Mouse (Mus musculus) adrenal gland, postnatal 14 days (tissue): ENCODE data around the gene Strbp. TPM values are rescaled to one million over a fixed set of nuclear protein-coding genes. Genes with fewer than 3 reads are reported as not detected.

Source experiments
- DNase-seq: peaks from one replicate; pipeline ENCODE4 v3.0.0; 2021; ENCODE audit warnings: mixed read lengths
- total RNA-seq: library from RNA; stranded (reverse); gene quantifications from 2 replicates; pipeline ENCODE4 v1.2.3, GENCODE M21; 2021

Gene Strbp
- total RNA-seq, 1 experiment from 2014 or later, result 43.6 TPM

DNA sequence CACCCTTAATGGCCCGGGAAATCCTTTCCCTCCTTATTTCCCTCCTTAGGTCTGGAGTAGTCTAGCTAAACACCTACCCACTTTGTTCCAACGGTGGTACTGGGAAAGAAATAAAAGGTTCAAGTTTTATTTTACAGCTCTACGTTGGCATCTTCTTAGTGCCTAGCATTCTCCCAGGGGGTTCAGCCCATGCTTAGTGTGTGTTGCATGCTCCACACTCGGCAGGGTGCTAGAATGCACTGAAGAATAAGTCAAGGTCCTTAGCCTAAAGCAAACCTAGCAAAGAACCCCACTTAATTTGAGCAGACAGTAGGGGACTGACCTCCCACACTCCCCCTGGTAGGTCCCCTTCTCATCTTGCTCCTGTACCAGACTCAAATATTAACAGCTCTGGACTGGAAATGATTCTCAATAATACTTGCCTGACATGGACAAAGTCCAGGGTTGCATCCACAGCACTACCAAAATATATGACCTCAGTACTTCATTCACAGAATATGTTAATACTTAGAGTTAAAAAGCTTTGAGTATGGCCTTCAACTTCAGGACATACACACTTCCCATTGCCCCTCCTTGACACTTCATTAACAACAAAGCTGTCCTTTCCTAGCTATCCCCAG is 592 bp upstream of the Strbp start:
- no peak for DNase-seq

DNA sequence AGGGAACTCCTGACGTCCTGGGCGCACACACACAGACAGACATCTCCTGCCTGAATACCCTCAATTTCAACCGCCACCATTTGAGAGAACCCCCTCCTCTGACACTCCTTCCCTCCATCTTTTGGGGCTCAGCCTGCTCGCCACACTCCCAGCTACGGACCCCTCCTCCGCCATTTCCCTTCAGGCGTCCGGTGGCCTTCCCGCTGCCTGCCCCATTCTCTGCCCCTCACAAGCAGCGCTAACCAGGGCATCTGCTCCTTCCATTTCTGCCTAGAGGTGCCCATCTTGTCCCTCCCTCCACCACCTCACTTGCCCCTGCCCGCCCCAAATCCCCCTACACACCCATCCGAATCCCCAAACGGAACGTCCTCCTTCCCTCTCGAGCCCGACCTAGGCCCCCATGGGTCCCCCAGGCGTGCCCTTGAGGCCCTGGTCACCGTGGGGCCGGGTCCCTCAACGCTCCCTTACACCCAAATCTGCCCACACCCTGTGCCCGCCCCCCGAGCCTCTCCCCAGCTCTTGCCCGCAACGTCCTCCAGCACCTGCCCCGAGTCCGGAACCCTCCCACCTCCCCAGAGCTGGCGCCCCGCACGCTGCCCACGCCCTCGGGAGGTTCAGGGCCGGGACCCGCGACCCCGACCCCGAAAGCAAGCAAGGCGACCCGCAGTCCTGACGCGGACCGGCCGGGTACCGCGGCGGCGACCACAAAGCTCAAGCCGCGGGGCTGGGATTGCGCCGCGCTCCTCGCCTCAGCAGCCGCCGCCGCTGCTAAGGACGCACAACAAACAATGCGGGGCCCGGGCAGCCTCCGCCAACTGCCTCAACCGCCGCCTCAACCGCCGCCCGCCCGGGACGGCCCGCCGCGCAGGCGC is 1.1 kb downstream of the Strbp start:
- DNase-seq, result peak; percentile 43

DNA sequence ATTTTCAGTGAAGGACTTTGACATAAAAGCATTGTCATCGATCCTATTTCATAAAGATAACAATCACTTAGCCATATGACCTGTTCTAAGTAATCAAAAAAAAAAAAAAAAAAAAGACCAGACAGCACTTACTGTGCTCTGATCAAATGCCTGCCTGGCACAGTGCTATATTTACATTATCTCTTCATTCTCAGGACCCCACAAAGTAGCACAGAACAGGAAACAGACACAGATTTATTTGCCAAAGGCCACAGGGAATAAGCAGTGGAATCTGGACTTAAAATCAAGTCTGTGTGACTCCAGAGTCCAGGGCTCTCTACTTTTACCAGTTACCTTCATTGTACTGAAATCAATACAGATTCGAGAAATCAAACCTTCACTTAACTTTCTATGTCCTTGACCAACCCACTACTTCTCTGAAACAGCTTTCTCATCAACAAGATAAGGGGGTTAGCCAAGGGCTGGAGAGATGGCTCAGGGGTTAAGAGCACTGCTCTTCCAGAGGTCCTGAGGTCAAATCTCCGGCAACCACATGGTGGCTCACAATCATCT is 14.5 kb downstream of the Strbp start:
- no peak for DNase-seq

DNA sequence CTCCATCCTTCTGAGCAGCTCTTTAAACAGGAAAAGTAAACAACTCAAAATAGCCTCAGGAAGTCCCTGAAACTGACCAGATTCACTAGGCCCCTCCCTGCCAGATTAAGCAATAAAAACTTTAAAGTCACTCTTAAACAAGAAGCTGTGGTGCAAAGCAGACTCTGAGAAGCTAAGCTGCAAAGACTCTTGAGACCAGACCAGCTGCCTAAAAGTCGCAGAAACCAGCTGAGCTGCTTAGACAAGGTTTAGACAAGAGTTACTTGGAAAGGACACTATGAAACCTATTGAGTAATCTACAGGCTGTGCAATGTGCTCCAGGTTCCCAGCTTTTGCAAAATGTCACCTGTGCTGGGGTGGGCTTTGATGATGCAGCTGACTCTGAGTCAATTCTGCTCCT is 16.6 kb downstream of the Strbp start:
- DNase-seq, result no peak

DNA sequence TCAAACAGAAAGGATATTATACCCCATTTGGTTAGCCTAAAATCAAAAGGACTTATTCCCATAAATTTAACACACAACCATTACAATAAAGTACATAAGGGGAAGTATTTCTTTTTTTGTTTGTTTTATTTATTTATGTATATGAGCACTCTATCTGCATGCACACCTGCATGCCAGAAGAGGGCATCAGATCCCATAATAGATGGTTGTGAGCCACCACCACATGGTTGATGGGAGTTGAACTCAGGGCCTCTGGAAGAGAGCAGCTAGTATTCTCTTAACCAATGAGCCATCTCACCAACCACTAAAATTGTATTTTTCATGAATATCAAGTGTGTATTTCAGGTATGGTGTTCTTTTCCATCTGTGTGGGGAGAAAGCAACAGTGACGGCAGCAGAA is 18.8 kb downstream of the Strbp start:
- no peak for DNase-seq

DNA sequence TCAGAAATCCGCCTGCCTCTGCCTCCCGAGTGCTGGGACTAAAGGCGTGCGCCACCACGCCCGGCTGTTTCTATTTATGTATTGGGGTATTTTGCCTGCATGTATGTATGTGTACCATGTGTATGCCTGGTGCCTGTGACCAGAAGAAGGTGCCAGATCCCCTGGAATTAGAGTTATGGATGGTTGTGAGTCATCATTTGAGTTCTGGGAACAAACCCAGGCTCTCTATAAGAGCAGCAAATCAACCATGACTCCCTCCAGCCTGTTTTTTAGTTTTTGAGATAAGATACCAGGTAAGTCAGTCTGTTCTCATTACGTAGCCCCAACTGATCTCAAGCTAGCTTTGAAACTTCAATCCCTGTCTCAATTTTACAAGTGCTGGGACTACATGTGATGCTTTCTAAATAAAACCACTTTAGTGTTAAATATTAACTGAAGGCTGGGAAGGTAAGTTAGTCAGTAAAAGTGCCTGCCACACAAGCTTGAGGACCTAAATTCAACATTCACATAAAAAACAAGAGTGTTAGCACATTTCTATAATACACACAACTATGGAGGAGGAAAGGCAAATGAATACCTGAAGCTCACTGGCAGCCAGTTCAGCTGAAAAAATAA is 21.4 kb downstream of the Strbp start:
- no peak for DNase-seq

DNA sequence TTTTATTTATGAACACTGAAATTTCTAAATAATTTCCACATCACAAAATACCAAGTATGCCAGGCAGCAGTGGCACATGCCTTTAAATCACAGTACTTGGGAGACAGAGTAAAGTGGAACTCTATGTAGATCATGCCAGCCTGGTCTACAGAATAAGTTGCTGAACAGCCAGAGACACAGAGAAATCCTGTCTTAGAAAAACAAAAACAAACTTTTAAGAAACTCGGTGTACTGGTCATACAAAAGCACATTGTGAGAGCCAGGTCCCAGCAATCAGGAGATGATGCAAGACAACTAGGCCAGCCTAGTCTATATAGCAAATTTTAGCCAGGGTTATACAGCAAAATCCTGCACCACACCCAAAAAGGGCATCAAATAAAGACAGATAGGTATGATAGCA is 52.6 kb downstream of the Strbp start:
- DNase-seq, result no peak

DNA sequence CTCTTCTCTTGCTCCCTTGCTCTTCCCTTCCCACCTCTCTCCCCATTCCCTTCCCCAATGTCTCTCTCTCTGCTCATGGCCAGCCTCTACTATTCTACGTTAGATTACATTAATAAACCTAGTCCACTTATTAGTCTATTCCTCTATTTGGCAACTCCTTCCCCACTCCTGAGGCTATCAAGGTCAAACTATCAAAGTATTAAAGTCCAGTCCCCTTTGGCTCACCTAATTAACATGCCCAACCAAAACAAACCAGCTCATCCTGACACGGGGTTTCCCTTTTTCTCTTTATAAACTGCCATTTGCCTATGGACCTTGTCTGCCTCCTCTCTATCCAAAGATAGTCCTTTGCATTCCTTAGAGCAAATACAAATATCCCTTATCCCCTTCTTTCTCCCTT is 54.1 kb downstream of the Strbp start:
- no peak for DNase-seq

DNA sequence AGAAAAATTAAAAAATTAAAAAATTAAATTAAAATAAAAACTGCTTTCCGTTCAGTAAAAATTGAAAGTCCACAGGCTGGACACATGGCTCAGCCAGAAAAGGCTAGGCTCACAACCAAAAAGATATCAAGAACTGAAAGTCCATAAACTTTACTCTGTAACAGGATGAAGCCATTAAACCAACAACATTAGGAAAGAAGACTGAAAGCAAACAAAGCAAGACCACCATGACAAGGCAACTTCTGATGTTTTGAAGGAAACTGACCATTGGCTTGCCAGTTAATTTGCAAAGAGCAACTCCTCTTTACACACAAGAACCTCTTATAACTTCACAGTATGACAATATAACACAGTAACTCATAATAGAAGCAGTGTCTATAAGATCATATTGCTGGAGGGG is 54.7 kb downstream of the Strbp start:
- no peak for DNase-seq

DNA sequence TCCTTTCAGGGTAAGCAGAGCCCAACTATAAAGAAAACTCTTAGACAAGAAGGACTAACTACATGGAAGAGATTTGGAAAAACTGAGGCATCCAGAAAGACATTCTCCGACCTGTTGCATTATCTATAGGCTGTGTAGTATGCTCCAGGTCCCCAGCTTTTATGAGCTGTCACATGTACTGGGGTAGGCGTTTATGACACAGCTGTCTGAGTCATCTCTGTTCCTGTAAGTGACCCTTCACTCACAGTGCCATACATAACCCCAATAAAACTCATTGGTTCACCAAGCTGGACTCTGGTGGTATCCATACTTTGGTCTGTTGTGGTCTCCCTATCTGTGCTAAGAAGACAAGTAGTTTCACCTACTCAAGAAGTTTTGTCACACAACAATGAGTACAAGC is 80.3 kb downstream of the Strbp start:
- no peak for DNase-seq

DNA sequence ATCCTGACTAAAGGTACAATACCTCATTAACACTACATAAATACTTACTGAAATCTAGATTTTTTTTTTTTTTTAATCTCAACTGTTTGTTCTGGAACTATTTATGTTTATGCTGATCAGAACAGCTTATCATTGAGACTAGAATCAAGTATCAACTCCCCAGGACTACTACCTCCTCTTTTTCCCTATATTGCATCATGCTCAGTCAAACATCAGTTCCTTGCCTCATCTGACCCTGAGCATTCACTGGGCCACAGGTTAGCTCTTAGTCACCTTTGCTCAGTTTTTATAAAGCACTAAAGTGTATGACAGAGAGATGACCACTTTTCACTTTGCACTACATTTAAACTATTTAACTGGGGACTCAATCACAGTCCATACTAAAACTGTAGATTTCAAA is 115.7 kb downstream of the Strbp start:
- no peak for DNase-seq

DNA sequence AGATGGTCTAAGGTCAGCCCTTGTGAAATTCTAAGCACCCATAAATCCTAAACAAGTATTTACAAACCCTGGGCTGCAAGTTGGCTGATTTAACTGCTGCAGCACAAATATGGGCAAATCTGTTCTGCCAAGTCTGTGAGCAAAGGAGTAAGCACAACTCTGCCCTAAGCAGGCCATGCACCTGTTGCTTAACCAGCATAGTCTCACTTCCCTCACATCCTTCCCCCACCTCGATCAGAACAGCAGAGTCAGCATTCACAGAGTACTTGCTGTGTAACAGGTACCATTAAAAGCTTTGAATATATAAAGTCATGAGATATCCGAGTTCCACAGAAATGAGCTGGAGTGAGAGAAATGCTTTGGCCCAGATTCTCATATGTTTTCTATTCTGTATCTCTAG is 125.5 kb downstream of the Strbp start:
- DNase-seq, result no peak

DNA sequence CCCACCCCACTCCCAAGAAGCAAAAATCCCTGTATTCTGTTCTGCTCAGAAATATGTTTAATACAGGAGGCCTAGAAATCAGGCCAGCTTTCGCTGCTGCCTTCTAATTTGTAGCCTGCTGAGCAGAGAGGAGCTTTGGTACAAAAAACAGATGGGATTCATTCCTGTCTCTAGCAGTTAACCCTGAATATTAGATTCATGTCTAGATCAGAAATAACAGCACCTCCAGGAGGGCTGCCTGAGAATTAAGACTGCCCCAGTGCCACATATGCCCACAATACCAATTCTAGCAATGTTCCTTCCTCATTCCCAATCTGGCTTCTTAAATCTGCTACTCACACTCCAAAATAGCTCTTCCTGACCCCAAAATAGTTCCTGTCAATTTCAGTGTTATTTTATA is 127.0 kb downstream of the Strbp start:
- DNase-seq, result no peak

DNA sequence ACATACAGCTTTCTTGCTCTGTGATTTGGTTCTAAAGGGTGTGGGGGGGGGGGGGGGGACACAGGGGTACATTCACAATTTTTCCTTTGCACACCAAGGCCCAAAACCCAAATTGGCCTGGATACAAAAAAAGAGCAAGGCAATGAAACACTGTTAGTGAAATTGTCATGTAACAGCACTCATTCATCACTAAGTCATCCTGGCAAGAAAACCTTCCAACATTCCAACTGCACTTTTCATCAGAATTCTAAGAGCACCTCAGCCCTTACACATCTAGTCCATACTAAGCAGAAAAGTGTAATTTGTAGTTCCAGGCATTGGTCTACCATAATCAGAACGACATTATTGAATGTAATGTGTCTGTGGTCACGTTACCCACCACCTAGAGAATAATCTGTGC is 131.5 kb downstream of the Strbp start:
- no peak for DNase-seq

DNA sequence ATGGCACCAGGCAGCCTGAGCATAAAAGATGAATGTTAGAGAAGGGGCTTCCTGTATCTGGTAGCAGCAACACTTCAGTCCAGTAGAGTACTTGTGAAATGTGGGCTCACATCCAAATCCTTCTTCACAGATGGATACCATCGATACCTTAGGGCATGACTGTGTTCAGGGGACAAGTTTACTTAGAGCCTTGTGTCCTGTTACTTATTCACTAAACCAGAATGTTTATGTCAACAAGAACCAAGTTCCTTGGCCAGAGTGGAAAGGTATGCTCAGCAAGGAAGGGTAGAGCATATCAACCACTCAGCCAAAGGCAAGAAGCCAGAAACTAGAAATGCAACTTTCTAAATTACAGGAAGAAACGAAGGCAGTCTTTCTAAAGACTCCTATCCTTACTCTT is 133.0 kb downstream of the Strbp start:
- no peak for DNase-seq

DNA sequence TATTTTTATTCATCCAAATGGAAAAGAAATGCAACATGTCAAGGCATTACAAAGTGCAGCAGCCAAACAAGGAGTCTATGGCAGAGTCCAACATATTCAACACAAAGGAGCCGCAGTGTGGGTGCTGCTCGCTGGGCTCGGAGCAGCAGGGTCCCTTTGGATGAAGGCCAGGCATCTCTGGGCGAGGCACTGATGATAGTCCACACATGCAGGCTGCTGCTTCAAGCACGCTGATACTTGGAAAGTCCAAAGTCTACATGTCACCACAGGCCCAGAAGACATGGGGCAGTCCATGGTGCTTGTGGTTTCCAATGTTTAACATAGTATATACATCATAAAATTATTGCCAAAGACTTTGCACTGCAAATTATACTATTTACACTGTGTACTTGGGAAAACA is 133.8 kb downstream of the Strbp start:
- DNase-seq, result no peak

DNA sequence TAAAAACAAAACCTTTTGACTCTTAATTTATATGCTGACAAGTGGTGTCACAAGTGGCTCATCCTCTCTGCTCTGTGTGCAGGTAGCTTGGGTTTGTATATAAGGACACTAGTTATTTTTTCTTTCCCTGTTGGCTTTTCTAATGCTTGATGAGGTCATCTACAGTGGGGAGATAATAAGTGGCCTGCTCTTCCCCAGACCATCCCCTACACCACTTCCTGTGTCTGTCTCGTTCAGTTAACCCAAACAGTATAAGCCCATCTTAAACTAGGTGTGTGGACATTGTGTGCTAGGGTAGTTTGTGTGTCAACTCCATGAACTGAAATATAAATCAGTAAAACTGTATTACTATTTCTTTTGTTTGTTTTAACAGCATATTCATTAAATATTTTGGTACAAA is 137.6 kb downstream of the Strbp start:
- no peak for DNase-seq

DNA sequence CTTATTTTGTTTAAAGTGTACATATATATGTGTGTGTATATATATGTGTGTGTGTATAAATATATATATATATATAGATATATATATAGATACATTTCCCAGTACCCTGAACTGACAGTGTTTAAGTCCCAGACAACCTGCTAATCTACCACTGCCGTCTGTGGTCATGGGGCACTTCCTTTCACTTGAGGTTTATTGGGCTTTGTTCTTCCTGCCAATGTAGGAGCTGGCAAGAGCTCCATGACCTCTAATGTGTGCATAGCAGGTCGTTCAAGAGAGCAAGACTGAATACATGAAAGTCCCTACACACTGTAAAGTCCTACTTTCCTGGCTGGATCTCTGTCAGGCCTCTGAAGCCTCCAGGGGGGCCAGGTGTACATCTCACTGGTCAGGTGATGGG is 138.1 kb downstream of the Strbp start:
- DNase-seq, result no peak

DNA sequence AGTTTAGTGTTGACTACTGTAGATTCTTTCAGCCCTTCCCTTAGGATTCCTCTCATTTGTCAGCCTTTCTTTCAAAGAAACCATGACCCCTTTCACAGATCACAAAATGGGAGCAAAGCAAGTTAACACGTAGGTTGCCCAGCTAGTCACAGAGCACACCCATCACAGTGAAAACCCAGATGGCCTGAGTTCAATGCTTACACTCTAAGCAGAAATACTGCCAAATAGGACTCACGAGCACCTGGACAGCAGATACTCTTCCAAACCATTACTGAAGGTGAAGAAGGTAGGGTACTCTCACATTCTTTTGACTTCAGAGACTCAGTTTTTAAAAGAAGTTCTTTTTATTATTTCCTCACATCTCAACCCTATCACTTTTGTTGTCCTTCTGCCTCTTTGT is 147.3 kb downstream of the Strbp start:
- no peak for DNase-seq

DNA sequence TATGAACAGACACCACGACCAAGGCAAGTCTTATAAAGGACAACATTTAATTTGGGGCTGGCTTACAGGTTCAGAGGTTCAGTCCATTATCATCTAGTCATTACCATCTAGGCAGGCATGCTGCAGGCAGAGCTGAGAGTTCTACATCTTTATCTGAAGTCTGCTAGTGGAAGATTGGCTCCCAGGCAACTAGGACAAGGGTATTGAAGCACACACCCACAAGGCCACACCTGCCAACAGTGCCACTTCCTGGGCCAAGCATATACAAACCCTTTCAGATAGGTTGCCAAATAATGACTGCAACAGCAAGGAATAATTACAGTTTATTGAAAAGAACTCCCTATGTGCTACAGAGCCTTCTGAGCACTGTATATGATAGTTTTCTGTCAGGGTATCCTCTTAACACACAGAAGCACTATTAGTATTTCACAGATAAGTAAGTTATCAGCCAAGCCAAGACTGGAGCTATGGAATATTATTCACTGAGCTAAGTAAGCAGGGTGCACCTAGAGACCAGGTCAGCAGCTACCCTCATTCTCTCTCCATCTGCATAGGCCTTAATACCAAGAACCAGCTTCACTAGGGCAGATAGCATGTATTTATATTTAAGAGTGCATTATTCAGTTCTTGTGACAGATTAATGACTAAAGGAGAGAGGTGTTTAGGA is 154.2 kb downstream of the Strbp start:
- peak; percentile 32 for DNase-seq

DNA sequence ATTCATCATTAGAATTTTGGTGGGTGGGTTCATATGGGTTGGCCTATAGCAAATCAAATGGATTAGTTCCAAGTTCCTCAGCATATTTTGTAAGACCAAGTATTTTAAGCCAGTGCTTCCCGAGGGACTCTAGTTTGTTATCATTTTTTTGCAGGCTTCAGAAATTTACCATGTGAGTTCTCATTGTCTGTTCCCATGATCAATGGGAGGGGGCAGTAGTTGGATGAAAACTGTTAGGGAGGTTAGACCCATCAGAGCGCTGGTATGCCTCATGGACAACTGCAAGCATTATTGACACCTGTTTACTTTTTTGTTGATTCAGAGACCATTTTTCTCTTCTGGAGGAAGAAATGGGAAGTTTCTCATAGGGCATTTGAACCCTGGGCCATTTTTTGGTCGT is 172.0 kb downstream of the Strbp start:
- no peak for DNase-seq

DNA sequence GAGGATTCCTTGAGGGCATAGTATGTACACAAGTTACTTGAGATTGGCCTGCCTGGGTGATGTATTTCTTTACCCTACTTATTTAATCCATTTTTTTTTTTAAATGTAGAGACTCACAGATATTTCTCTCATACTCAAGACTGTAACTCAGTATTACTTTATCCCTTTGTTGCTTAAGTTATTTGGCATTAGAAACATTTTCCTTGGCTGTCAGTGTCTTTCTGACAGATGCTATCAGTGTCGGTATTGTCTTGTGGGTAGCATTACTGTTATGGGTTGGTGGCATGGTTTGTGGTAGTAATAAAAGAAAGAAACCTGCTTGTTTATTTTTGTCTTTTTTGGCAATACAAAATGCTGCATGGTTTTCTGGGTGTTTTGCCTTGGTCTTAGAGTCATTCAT is 172.9 kb downstream of the Strbp start:
- no peak for DNase-seq

DNA sequence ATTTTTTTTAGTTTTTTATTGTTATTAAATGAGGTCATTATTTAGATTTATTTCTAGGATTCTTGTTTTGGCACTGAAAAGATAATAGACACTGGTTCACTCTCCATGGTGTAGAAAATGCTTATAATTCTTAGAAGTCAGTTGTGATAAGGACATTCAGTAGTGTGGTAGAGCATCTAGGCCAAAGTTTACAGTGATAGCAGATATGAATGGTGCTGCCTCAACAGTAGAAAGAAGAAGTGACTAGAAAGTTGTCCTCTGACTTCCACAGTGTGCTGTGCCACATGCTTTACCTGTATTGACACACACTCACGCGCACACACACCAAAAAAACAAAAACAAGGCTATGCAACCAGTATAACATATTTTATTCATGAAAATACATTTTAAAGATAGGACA is 174.3 kb downstream of the Strbp start:
- no peak for DNase-seq
